Mouse (Mus musculus) forebrain, embryonic 12.5 days (tissue): ENCODE measurements around the gene Cela2a. TPM values are rescaled to one million over a fixed set of nuclear protein-coding genes. Genes with fewer than 3 reads are reported as not detected.

ENCODE experiments used
- ATAC-seq: fragments of 200-750 bp; cut with Nextera tagmentation; 2 replicates; pipeline ENCODE4 v1.8.0; 2017; ENCODE audit warnings: moderate TSS enrichment; ENCODE audit not compliant: low FRiP score
- H3K27ac ChIP-seq: fragments of 300-500 bp; sonication (generic); 2 replicates; pipeline ENCODE4 v1.5.1; 2016; ENCODE audit warnings: mild to moderate bottlenecking
- H3K27me3 ChIP-seq: fragments of 300-500 bp; sonication (generic); 2 replicates; pipeline ENCODE4 v1.6.1; 2016; ENCODE audit warnings: mild to moderate bottlenecking
- H3K36me3 ChIP-seq: fragments of 300-500 bp; sonication (generic); replicated peaks from 2 replicates; pipeline ENCODE4 v1.6.1; 2016; ENCODE audit warnings: mild to moderate bottlenecking
- H3K4me1 ChIP-seq: fragments of 300-500 bp; sonication (generic); 2 replicates; pipeline ENCODE4 v1.6.1; 2016
- H3K4me2 ChIP-seq: fragments of 300-500 bp; sonication (generic); 2 replicates; pipeline ENCODE4 v1.6.1; 2016; ENCODE audit warnings: mild to moderate bottlenecking, moderate library complexity
- H3K4me3 ChIP-seq: fragments of 300-500 bp; sonication (generic); replicated peaks from 2 replicates; pipeline ENCODE4 v1.5.1; 2016; ENCODE audit warnings: mild to moderate bottlenecking
- H3K9ac ChIP-seq: fragments of 300-500 bp; sonication (generic); 2 replicates; pipeline ENCODE4 v1.6.1; 2016; ENCODE audit warnings: mild to moderate bottlenecking
- H3K9me3 ChIP-seq: fragments of 300-500 bp; sonication (generic); 2 replicates; pipeline ENCODE4 v1.6.1; 2016
- WGBS: fragments of 180-500 bp; shearing (Covaris S2); methylation state at CpG from one replicate; pipeline ENCODE4 v1.1.7; 2016; 5-methylcytosine and 5-hydroxymethylcytosine counted together
- polyA plus RNA-seq: library from polyadenylated mRNA; unstranded; fragments of >200 nt; fragmentation: Nextera tagmentation; extraction: Ambion mirVana; gene quantifications from 2 replicates; pipeline ENCODE4 v1.2.1, GENCODE M21; 2016

Cela2a gene
- polyA plus RNA-seq = not detected in 2 replicates

GRCm38 (mm10) chr4:141826060-141826459 is at the start of gene Cela2a:
Gene Cela2a (minus strand): TSS chr4:141826160.
- Histone ChIP-seq H3K9me3 (no peaks in the 10 kb centered on the region), H3K4me1 (no peaks in the 10 kb centered on the region), H3K4me2 (no peak within 1 kb of the TSS), H3K36me3 (no peaks in the 10 kb centered on the region), H3K27me3 (no peaks in the 10 kb centered on the region), H3K9ac (no peak within 1 kb of the TSS), H3K4me3 (no peak within 1 kb of the TSS), H3K27ac (no peak within 1 kb of the TSS)
- 60% methylated on average over 5 of the region's 5 CpGs for WGBS
- no peak for ATAC-seq

GRCm38 (mm10) chr4:141875481-141876108 is 49.6 kb upstream of the Cela2a start:
- 0 out of 2 replicates have a peak overlapping the region, but pooled peaks have one; percentile 81 for H3K9ac ChIP-seq
- no peak for ATAC-seq

GRCm38 (mm10) chr4:141874601-141875460 is 48.9 kb upstream of the Cela2a start, which contains the start of gene Efhd2:
Gene Efhd2 (minus strand): TSS chr4:141874920.
- peak within 1 kb of the TSS; percentile 78 for H3K4me3 ChIP-seq
- under 1% methylated on average over 57 of the region's 73 CpGs for WGBS
- H3K4me2 ChIP-seq = peak within 1 kb of the TSS; percentile 94
- H3K36me3 ChIP-seq = no peaks in the 10 kb centered on the region
- H3K9ac ChIP-seq = peak within 1 kb of the TSS; percentile 81
- ATAC-seq = peak; percentile 92
- peaks cover 52% of the 10 kb centered on the region for H3K4me1 ChIP-seq
- peaks cover 10% of the 10 kb centered on the region for H3K27me3 ChIP-seq
- H3K27ac ChIP-seq = peak within 1 kb of the TSS; percentile 72
- no peaks in the 10 kb centered on the region for H3K9me3 ChIP-seq

More at GRCm38 (mm10) chr4:141875481-141876108, 49.6 kb upstream of the Cela2a start:
- H3K27me3 ChIP-seq = peaks cover 10% of the 10 kb centered on the region
- WGBS = 10% methylated on average over 8 of the region's 8 CpGs
- no peaks in the 10 kb centered on the region for H3K9me3 ChIP-seq
- H3K4me2 ChIP-seq = peak overlapping the region; percentile 94
- no peaks in the 10 kb centered on the region for H3K36me3 ChIP-seq
- H3K4me1 ChIP-seq = peaks cover 46% of the 10 kb centered on the region
- H3K4me3 ChIP-seq = peak overlapping the region; percentile 78
- H3K27ac ChIP-seq = peak overlapping the region; percentile 44; the same call in 1 of the 2 replicates

GRCm38 (mm10) chr4:141874111-141874600 is 48.2 kb upstream of the Cela2a start:
- peak; percentile 1; the same call in 1 of the 2 replicates for ATAC-seq
- Histone ChIP-seq H3K4me2 (peak overlapping the region; percentile 94), H3K9ac (peak overlapping the region; percentile 81), H3K4me1 (peaks cover 56% of the 10 kb centered on the region), H3K36me3 (no peaks in the 10 kb centered on the region), H3K4me3 (peak overlapping the region; percentile 78), H3K27me3 (peaks cover 10% of the 10 kb centered on the region), H3K9me3 (no peaks in the 10 kb centered on the region), H3K27ac (no peak overlapping the region)
- 4% methylated on average over 19 of the region's 19 CpGs for WGBS

GRCm38 (mm10) chr4:141872977-141873376 is 47.0 kb upstream of the Cela2a start:
- Histone ChIP-seq H3K4me1 (peaks cover 61% of the 10 kb centered on the region), H3K36me3 (no peaks in the 10 kb centered on the region), H3K9ac (peak overlapping the region; percentile 81), H3K4me2 (peak overlapping the region; percentile 94), H3K4me3 (peak overlapping the region; percentile 78), H3K9me3 (no peaks in the 10 kb centered on the region), H3K27ac (no peak overlapping the region), H3K27me3 (peaks cover 10% of the 10 kb centered on the region)
- ATAC-seq = no peak
- 79% methylated on average over 9 of the region's 9 CpGs for WGBS

GRCm38 (mm10) chr4:141871909-141872308 is 45.9 kb upstream of the Cela2a start:
- H3K27me3 ChIP-seq = peaks cover 5% of the 10 kb centered on the region
- H3K36me3 ChIP-seq = no peaks in the 10 kb centered on the region
- 69% methylated on average over 9 of the region's 9 CpGs for WGBS
- no peak for ATAC-seq
- H3K4me3 ChIP-seq = 0 out of 2 replicates have a peak overlapping the region, but pooled peaks have one; percentile 7
- H3K4me2 ChIP-seq = peak overlapping the region; percentile 94
- H3K4me1 ChIP-seq = peaks cover 72% of the 10 kb centered on the region
- H3K27ac ChIP-seq = peak overlapping the region; percentile 48
- H3K9me3 ChIP-seq = no peaks in the 10 kb centered on the region
- peak overlapping the region; percentile 30; the same call in 1 of the 2 replicates for H3K9ac ChIP-seq

- WGBS = 94% methylated on average over 3 of the region's 3 CpGs
- no peak for ATAC-seq
- no peaks in the 10 kb centered on the region for H3K36me3 ChIP-seq
- H3K4me3 ChIP-seq = no peak overlapping the region
- peaks cover 5% of the 10 kb centered on the region for H3K27me3 ChIP-seq
- no peaks in the 10 kb centered on the region for H3K9me3 ChIP-seq
- no peak overlapping the region for H3K27ac ChIP-seq
- peak overlapping the region; percentile 94; the same call in 1 of the 2 replicates for H3K4me2 ChIP-seq
- H3K4me1 ChIP-seq = peaks cover 78% of the 10 kb centered on the region
- H3K9ac ChIP-seq = no peak overlapping the region
These were observed 45.4 kb upstream of the Cela2a start for GRCm38 (mm10) chr4:141871333-141871725.

GRCm38 (mm10) chr4:141870666-141871332 is 44.8 kb upstream of the Cela2a start:
- Histone ChIP-seq H3K4me3 (no peak overlapping the region), H3K36me3 (no peaks in the 10 kb centered on the region), H3K9ac (no peak overlapping the region), H3K9me3 (no peaks in the 10 kb centered on the region), H3K27ac (no peak overlapping the region; the same call in none of the 2 replicates), H3K4me2 (no peak overlapping the region), H3K4me1 (peaks cover 78% of the 10 kb centered on the region), H3K27me3 (peaks cover 5% of the 10 kb centered on the region; the same call in 1 of the 2 replicates)
- 77% methylated on average over 11 of the region's 11 CpGs for whole genome bisulfite sequencing
- no peak for ATAC-seq

- Histone ChIP-seq H3K9ac (no peak overlapping the region), H3K27ac (peak overlapping the region; percentile 26; the same call in 1 of the 2 replicates), H3K4me1 (peaks cover 69% of the 10 kb centered on the region), H3K4me2 (no peak overlapping the region), H3K36me3 (no peaks in the 10 kb centered on the region; the same call in 1 of the 2 replicates), H3K4me3 (no peak overlapping the region), H3K27me3 (peaks cover 5% of the 10 kb centered on the region; the same call in 1 of the 2 replicates), H3K9me3 (no peaks in the 10 kb centered on the region)
- WGBS = 90% methylated on average over 5 of the region's 5 CpGs
- ATAC-seq = no peak
These were observed 43.7 kb upstream of the Cela2a start for GRCm38 (mm10) chr4:141869436-141870215.

- no peak overlapping the region for H3K9ac ChIP-seq
- 83% methylated on average over 10 of the region's 10 CpGs for WGBS
- H3K27me3 ChIP-seq = no peaks in the 10 kb centered on the region
- H3K4me2 ChIP-seq = no peak overlapping the region
- peaks cover 57% of the 10 kb centered on the region for H3K4me1 ChIP-seq
- peaks cover 5% of the 10 kb centered on the region; the same call in 1 of the 2 replicates for H3K36me3 ChIP-seq
- no peak overlapping the region for H3K4me3 ChIP-seq
- H3K27ac ChIP-seq = peak overlapping the region; percentile 84; the same call in 1 of the 2 replicates
- ATAC-seq = peak; percentile 7; the same call in 1 of the 2 replicates
- no peaks in the 10 kb centered on the region for H3K9me3 ChIP-seq
These were observed 42.1 kb upstream of the Cela2a start for GRCm38 (mm10) chr4:141868051-141868450.

GRCm38 (mm10) chr4:141867498-141867897 is 41.5 kb upstream of the Cela2a start:
- Histone ChIP-seq H3K9me3 (no peaks in the 10 kb centered on the region), H3K27ac (peak overlapping the region; percentile 84), H3K4me3 (no peak overlapping the region), H3K36me3 (peaks cover 5% of the 10 kb centered on the region; the same call in 1 of the 2 replicates), H3K4me2 (no peak overlapping the region; the same call in 1 of the 2 replicates), H3K4me1 (peaks cover 51% of the 10 kb centered on the region), H3K27me3 (no peaks in the 10 kb centered on the region), H3K9ac (0 out of 2 replicates have a peak overlapping the region, but pooled peaks have one; percentile 2)
- ATAC-seq = peak; percentile 67
- 43% methylated on average over 4 of the region's 4 CpGs for WGBS
